Mouse (Mus musculus): ENCODE data around the gene Dolk.

Gene Dolk

DNA sequence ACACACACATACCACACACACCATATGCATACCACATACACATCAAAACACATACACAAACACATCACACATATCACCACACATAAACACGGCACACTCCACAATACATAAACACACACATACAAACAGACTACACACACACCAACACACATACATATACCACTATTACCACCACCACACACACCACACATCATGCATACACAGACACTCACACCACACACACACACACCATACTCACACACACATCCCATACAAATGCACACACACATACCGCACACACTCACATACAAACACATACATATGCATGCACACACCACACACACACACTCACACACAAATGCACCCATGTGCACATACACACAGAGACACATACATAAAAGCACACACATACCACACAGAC lies 18.7 kb downstream of the Dolk start:
- DNase-seq = no peak

- peak; percentile 92 to 95 for DNase-seq
Measured at GRCm38 (mm10) chr2:30266392-30266941, 19.7 kb downstream of the Dolk start.

DNA sequence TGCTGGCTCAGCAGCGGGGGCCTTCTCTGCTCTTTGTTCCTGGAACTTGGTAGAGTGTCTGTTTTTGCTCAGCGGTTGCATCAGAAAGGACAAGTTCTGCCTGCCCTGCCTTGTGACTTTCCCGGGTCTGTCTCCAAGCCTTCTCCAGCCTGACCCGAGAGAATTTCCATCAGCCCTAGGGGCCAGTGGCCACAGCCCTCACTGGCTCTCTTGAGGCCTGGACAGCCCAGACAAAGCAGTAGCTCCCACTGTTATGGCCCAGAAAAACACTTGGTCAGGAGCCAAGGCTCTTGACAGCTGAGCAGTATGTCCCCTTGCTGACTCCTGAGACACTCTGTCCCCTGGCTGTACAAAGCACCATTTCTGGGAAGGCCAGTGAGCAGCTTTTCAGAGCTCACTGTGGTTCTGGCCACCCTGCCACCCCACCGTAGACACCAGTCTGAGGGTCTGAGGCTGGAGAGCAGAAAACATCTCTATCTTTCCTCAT lies 20.3 kb downstream of the Dolk start, which contains the start of gene Phyhd1:
Phyhd1 (plus strand) TSS at position 437 of the 487 bp plus-strand sequence.
- peak; percentile 81 to 87 for DNase-seq

GRCm38 (mm10) chr2:30264671-30265519 lies 21.2 kb downstream of the Dolk start:
- DNase-seq = peak in 1 of 2 experiments; percentile 52

DNA sequence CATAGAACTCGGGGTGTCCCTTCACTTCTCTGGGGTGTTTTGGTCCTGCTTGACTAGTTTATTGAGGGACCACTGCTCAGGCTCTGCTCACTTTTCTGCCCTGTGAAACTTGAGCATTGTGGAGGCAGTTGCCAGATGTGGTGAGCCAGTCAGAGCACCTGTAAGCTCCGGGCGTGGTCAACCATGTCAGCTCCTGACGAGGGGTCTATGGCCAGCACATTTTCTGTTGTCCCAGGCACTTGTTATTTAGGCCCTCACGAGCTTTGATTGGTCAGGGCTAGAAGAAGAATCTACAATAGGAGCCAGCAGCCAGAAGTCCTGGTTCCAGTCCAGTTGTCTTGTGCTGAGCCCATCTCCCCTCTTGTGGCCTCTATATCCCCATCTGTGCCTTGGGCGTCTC lies 22.3 kb downstream of the Dolk start:
- no peak for DNase-seq

GRCm38 (mm10) chr2:30262840-30263441 lies 23.2 kb downstream of the Dolk start:
- DNase-seq = peak; percentile 78 to 83

DNA sequence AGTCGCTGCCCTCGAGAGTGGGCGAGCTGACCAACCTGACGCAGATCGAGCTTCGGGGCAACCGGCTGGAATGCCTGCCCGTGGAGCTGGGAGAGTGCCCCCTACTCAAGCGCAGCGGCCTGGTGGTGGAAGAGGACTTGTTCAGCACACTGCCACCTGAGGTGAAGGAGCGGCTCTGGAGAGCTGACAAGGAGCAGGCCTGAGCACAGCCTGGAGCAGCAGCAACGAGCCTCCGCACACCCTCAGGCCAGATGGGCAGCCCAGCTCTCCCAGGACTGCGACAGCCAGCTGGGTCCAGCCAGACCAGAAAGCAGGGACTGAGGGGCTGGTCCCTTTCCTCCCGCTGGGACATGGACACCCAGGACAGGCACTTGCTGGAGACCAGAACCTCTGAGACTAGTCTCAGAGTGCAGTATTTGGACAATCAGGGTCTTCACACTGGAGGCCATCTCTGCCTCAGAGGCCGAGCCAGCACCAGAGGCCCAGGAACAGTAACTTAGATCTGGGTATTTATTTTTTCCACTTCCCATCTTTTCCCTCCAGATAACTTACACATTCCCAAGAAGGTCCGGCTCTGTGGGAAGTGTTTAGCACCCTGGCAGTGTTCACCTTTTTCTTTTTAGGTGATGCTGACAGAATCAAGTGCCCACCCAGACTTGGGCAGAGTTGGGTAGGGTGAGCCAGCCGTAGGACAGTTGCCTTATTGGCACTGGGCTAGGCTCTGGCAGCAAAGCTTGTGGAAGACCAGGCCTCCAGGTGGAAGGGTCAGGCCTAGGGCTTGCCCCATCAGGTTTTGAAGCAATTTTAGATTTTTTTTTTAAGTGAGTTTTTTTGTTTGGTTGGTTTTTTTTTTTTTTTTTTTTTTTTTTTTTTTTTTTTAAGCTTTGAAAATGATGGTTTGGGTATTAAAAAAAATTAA lies 24.0 kb downstream of the Dolk start:
- DNase-seq = no peak

- no peak for DNase-seq
Measured at GRCm38 (mm10) chr2:30261064-30261736, 24.9 kb downstream of the Dolk start.

DNA sequence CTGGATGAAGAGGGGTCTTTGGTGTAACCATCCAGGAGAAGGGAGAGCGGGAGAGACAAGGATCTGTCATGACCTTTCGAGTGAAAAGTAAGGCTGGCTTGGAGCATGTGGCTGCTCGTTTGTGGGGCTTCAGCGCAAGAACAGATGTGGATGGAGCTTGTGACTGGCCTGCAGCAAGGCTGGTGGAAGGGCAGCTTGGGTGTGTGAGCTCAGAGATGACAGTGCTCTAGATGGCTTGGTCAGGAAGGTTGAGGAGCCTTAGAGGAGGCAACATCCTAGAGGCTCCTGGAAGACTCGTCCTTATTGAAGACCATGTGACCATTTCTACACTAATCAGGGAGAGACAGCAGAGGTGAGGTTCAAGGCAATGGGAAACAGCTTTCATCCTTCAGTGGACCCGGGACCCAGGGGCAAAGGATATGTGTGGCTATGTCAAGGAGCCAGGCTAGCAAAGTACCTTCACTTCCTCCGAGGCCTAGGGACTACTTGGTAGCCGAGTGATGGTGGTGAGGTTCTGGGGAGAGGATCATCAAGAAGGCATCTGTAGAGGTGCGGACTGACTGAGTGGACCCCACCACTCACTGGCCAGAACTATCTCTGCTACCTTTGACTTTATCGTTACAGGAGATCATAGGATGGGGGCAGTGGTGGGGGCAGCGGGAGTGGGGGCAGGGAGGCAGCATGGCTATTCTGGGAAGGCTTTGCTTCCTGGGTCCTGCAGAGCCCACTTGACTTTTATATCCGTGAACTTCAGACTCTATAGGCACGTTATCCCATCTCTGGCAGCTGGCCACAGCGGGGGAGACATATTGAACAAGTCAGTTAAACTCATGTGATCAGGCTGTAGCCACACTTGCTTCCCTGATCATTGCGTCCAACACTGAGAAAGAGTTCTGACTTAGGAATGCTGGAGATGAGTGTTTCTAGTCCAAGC lies 26.7 kb downstream of the Dolk start:
- DNase-seq = peak; percentile 56

GRCm38 (mm10) chr2:30258600-30258999 lies 27.5 kb downstream of the Dolk start:
- peak; percentile 50 to 63 for DNase-seq

DNA sequence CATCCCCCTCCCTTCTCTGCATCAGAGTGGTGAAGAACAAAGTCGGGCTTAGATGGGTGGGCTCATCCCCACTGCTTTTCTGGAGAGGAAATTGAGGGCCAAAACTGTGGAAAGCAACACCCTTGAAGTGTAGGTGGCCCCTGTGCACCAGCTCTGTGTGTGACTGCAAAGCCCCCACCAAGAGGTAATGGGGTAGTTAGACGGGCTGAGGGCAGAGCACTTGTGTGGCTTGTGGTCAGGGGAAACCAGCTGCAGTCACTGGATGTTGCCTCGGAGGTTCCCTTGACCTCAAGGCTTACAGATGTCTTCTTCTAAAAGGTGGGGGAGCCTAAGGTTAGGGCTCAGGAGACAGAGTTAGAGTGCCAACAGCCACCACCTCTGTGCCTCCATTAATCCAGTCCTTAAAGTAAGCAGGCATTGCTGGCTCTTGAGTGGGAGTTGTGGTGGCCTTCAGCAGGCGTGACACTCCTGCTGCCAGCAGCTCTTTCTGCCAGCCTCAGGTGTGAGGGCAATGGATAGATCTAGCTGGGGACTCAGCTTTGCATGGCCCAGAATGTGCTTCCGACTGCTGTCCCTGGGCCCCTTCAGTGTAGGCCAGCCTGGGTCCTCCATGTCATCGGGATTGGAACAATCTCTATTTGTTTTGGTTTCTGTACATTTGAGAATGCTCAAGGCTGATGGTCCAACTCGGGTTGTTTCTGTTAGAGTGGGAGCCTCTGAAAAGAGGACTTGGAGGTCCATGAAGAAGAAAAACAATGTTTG lies 28.3 kb downstream of the Dolk start:
- no peak for DNase-seq

GRCm38 (mm10) chr2:30256616-30257350 lies 29.4 kb downstream of the Dolk start:
- no peak for DNase-seq

DNA sequence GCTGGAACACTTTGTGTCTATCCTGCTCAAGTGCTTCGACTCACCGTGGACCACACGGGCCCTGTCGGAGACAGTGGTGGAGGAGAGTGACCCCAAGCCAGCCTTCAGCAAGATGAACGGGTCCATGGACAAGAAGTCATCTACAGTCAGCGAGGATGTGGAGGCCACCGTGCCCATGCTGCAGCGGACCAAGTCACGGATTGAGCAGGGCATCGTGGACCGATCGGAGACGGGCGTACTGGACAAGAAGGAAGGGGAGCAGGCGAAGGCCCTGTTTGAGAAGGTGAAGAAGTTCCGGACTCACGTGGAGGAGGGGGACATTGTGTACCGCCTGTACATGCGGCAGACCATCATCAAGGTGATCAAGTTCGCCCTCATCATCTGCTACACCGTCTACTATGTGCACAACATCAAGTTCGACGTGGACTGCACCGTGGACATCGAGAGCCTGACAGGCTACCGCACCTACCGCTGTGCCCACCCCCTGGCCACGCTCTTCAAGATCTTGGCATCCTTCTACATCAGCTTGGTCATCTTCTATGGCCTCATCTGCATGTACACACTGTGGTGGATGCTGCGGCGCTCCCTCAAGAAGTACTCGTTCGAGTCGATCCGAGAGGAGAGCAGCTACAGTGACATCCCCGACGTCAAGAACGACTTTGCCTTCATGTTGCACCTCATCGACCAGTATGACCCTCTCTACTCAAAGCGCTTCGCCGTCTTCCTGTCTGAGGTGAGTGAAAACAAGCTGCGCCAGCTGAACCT lies 30.3 kb downstream of the Dolk start:
- DNase-seq = no peak

DNA sequence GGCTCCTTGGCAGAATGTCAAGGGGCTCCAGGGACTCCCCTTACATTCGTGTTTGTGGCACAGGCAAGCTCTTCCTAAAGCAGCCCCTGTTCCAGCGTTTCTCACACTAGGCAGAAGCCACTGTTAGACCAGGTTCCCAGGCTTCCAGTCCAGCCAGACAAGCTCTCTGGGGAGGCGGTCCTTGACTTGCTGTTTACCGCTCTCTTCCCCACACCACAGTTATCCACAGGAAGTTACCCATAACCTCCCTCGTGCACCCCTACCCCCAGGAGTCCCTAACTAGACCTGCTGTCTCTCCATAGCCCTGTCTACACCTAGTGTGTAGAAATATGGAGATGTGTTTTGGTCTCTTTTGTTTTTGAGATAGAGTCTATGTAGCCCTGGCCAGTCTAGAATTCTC lies 32.3 kb downstream of the Dolk start:
- DNase-seq = no peak

- DNase-seq = no peak
Measured at GRCm38 (mm10) chr2:30252521-30252920, 33.6 kb downstream of the Dolk start.

GRCm38 (mm10) chr2:30251417-30252104 lies 34.6 kb downstream of the Dolk start:
- no peak for DNase-seq

DNA sequence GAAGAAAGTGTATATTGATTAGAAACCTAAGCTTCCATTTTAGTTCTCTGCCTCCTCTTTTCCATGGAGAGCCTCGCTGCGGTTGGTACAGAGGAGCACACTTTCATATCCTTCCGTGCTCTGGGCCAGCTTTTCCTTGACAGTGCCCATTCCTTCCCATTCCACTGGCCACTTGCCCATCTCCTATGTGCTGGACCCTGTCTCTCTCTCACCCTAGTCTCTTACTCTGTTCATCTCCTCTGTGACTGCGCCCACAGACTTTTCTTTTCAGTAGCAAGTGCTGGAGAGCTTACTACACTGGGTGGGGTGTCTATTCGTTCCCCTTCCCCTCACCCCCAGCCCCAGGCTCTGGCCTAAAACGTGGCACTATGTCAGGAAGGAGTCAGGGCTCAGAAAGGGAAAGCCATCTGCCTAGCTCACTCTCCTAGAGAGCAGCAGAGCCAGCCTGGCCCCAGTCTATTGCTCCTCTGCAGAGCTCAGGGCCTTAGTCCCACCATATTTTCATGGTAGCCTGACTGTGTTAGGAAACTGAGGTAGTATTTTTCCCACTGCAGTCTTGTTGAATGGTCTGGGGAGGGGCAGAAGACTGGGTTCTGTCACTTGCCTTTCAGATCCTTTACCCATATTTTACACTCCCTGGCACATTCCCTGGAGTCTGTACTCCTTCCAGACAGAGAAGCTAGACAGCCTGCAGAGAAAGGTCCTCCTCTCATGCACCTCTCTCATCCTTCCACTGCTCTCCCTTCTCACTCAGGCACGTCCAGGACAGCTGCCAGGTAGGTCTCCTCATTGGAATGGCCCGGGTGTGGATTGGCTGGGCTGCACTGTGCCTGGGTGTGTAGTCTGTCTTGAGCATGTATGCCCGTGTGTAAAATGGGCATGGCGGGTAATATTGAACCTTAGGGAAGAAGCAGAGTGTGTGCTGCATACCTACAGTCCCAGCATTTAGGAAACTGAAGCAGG lies 35.7 kb downstream of the Dolk start:
- DNase-seq = no peak
